Mouse (Mus musculus) liver, embryonic 11.5 days (tissue): ENCODE results near the gene Ccl6. TPM values are rescaled to one million over a fixed set of nuclear protein-coding genes. Genes with fewer than 3 reads are reported as not detected.

ENCODE experiments used
- ATAC-seq: fragments of 200-750 bp; cut with Nextera tagmentation; replicated peaks from 2 replicates; pipeline ENCODE4 v1.8.0; 2017; ENCODE audit warnings: moderate number of reproducible peaks, mild to moderate bottlenecking, moderate TSS enrichment, moderate library complexity; ENCODE audit not compliant: low FRiP score
- DNase-seq: peaks from one replicate; pipeline ENCODE4 v3.0.0-alpha.2; 2017; ENCODE audit warnings: low spot score
- H3K27ac ChIP-seq: fragments of 300-500 bp; sonication (generic); 2 replicates; pipeline ENCODE4 v1.5.1; 2014; ENCODE audit warnings: mild to moderate bottlenecking, low read depth, low read length, control low read depth
- H3K27me3 ChIP-seq: fragments of 300-500 bp; sonication (generic); replicated peaks from 2 replicates; pipeline ENCODE4 v1.6.1; 2014; ENCODE audit warnings: low read length, mixed read lengths; ENCODE audit not compliant: control insufficient read depth, insufficient read depth
- H3K36me3 ChIP-seq: fragments of 300-500 bp; sonication (generic); 2 replicates; pipeline ENCODE4 v1.6.1; 2014; ENCODE audit warnings: mild to moderate bottlenecking, low read length, moderate library complexity, mixed read lengths; ENCODE audit not compliant: control insufficient read depth, insufficient read depth
- H3K4me1 ChIP-seq: fragments of 300-500 bp; sonication (generic); replicated peaks from 2 replicates; pipeline ENCODE4 v1.6.1; 2014; ENCODE audit warnings: low read length, mixed read lengths; ENCODE audit not compliant: control insufficient read depth, insufficient read depth
- H3K4me2 ChIP-seq: fragments of 300-500 bp; sonication (generic); 2 replicates; pipeline ENCODE4 v1.6.1; 2014; ENCODE audit warnings: mild to moderate bottlenecking, control low read depth, moderate library complexity
- H3K4me3 ChIP-seq: fragments of 300-500 bp; sonication (generic); 2 replicates; pipeline ENCODE4 v1.5.1; 2014; ENCODE audit warnings: low read depth, low read length, control low read depth
- H3K9ac ChIP-seq: fragments of 300-500 bp; sonication (generic); 2 replicates; pipeline ENCODE4 v1.6.1; 2014; ENCODE audit warnings: low read depth, low read length, control low read depth
- H3K9me3 ChIP-seq: fragments of 300-500 bp; sonication (generic); 2 replicates; pipeline ENCODE4 v1.6.1; 2016; ENCODE audit warnings: low read length, inconsistent platforms, mixed read lengths; ENCODE audit not compliant: control insufficient read depth
- WGBS: fragments of 180-500 bp; shearing (Covaris S2); extraction: QIAGEN DNeasy Blood & Tissue Kit; methylation state at CpG from one replicate; pipeline ENCODE4 v1.1.7; 2014; 5-methylcytosine and 5-hydroxymethylcytosine counted together
- polyA plus RNA-seq: library from polyadenylated mRNA; unstranded; fragments of >200 nt; fragmentation: Nextera tagmentation; extraction: Ambion mirVana; gene quantifications from 2 replicates; pipeline ENCODE4 v1.2.1, GENCODE M21; 2014

The Ccl6 gene
- polyA plus RNA-seq, 1 experiment from 2014 or later: 16.1 TPM

- WGBS: 63% methylated on average over 9 of the region's 9 CpGs
- Histone ChIP-seq H3K36me3 (no peaks in the 10 kb centered on the region), H3K4me1 (no peaks in the 10 kb centered on the region), H3K27me3 (no peaks in the 10 kb centered on the region), H3K27ac (no peak overlapping the region), H3K4me2 (no peak overlapping the region), H3K9me3 (no peaks in the 10 kb centered on the region), H3K4me3 (no peak overlapping the region), H3K9ac (no peak overlapping the region)
- no peak for DNase-seq
- ATAC-seq: no peak
Observed at GRCm38 (mm10) chr11:83572834-83573233, 20.1 kb downstream of the Ccl6 start.

- no peak overlapping the region for H3K4me3 ChIP-seq
- H3K9ac ChIP-seq: no peak overlapping the region
- WGBS: 53% methylated on average over 8 of the region's 8 CpGs
- H3K4me1 ChIP-seq: no peaks in the 10 kb centered on the region
- ATAC-seq (no peak), DNase-seq (no peak)
- no peaks in the 10 kb centered on the region for H3K27me3 ChIP-seq
- no peaks in the 10 kb centered on the region for H3K36me3 ChIP-seq
- no peak overlapping the region for H3K27ac ChIP-seq
- no peaks in the 10 kb centered on the region for H3K9me3 ChIP-seq
- H3K4me2 ChIP-seq: no peak overlapping the region
Observed at GRCm38 (mm10) chr11:83572223-83572622, 20.7 kb downstream of the Ccl6 start.

- DNase-seq: no peak
Observed at GRCm38 (mm10) chr11:83570189-83570588, 22.7 kb downstream of the Ccl6 start.

GRCm38 (mm10) chr11:83569249-83569648 is 23.6 kb downstream of the Ccl6 start:
- no peak for DNase-seq
- Histone ChIP-seq H3K4me1 (no peaks in the 10 kb centered on the region), H3K4me2 (no peak overlapping the region), H3K27me3 (no peaks in the 10 kb centered on the region), H3K27ac (no peak overlapping the region), H3K9me3 (no peaks in the 10 kb centered on the region), H3K4me3 (no peak overlapping the region), H3K9ac (no peak overlapping the region), H3K36me3 (no peaks in the 10 kb centered on the region)
- 53% methylated on average over 7 of the region's 7 CpGs for WGBS
- no peak for ATAC-seq

More at GRCm38 (mm10) chr11:83570189-83570588, 22.7 kb downstream of the Ccl6 start:
- WGBS: 70% methylated on average over 2 of the region's 2 CpGs
- Histone ChIP-seq H3K4me1 (no peaks in the 10 kb centered on the region), H3K9ac (no peak overlapping the region), H3K4me2 (no peak overlapping the region), H3K27me3 (no peaks in the 10 kb centered on the region), H3K27ac (no peak overlapping the region), H3K36me3 (no peaks in the 10 kb centered on the region), H3K9me3 (no peaks in the 10 kb centered on the region), H3K4me3 (no peak overlapping the region)
- ATAC-seq: no peak

- ATAC-seq (no peak), DNase-seq (no peak)
- Histone ChIP-seq H3K9ac (no peak overlapping the region), H3K9me3 (no peaks in the 10 kb centered on the region), H3K4me2 (no peak overlapping the region), H3K4me3 (no peak overlapping the region), H3K27me3 (no peaks in the 10 kb centered on the region), H3K36me3 (no peaks in the 10 kb centered on the region), H3K4me1 (no peaks in the 10 kb centered on the region), H3K27ac (no peak overlapping the region)
- 65% methylated on average over 3 of the region's 3 CpGs for WGBS
Observed at GRCm38 (mm10) chr11:83568786-83569185, 24.1 kb downstream of the Ccl6 start.

- Histone ChIP-seq H3K27ac (no peak overlapping the region), H3K4me1 (no peaks in the 10 kb centered on the region), H3K9ac (no peak overlapping the region), H3K4me3 (no peak overlapping the region), H3K4me2 (no peak overlapping the region), H3K36me3 (no peaks in the 10 kb centered on the region), H3K27me3 (no peaks in the 10 kb centered on the region), H3K9me3 (no peaks in the 10 kb centered on the region)
- WGBS: 90% methylated on average over 9 of the region's 9 CpGs
- DNase-seq (no peak), ATAC-seq (no peak)
Observed at GRCm38 (mm10) chr11:83568061-83568460, 24.8 kb downstream of the Ccl6 start.

- 65% methylated on average over 7 of the region's 7 CpGs for WGBS
- ATAC-seq (no peak), DNase-seq (no peak)
- Histone ChIP-seq H3K9ac (no peak overlapping the region), H3K4me1 (no peaks in the 10 kb centered on the region), H3K4me3 (no peak overlapping the region), H3K27ac (no peak overlapping the region), H3K4me2 (no peak overlapping the region), H3K27me3 (no peaks in the 10 kb centered on the region), H3K36me3 (no peaks in the 10 kb centered on the region), H3K9me3 (no peaks in the 10 kb centered on the region)
Observed at GRCm38 (mm10) chr11:83567311-83567710, 25.6 kb downstream of the Ccl6 start.

GRCm38 (mm10) chr11:83566617-83567016 is 26.3 kb downstream of the Ccl6 start:
- H3K4me2 ChIP-seq: no peak overlapping the region
- H3K27me3 ChIP-seq: no peaks in the 10 kb centered on the region
- H3K9ac ChIP-seq: no peak overlapping the region
- H3K27ac ChIP-seq: no peak overlapping the region
- ATAC-seq (no peak), DNase-seq (no peak)
- H3K9me3 ChIP-seq: no peaks in the 10 kb centered on the region
- no peaks in the 10 kb centered on the region for H3K4me1 ChIP-seq
- H3K36me3 ChIP-seq: no peaks in the 10 kb centered on the region
- H3K4me3 ChIP-seq: no peak overlapping the region

- Histone ChIP-seq H3K4me2 (no peak overlapping the region), H3K9ac (no peak overlapping the region), H3K4me3 (no peak overlapping the region), H3K36me3 (no peaks in the 10 kb centered on the region), H3K27ac (no peak overlapping the region), H3K9me3 (no peaks in the 10 kb centered on the region), H3K27me3 (no peaks in the 10 kb centered on the region), H3K4me1 (no peaks in the 10 kb centered on the region)
- DNase-seq (no peak), ATAC-seq (no peak)
- WGBS: 71% methylated on average over 2 of the region's 2 CpGs
Observed at GRCm38 (mm10) chr11:83563754-83564153, 29.1 kb downstream of the Ccl6 start.
